Mouse (Mus musculus): ENCODE measurements around the gene Tmprss13. TPM values are rescaled to one million over a fixed set of nuclear protein-coding genes. Genes with fewer than 3 reads are reported as not detected.

Tmprss13 gene
- polyA plus RNA-seq, 1 experiment from 2014 or later: 0.16 TPM

Other genes with a start within 250 kb of the Tmprss13 start
- gene Jaml, start 239.9 kb upstream of the Tmprss13 start, polyA plus RNA-seq (2015; fragmentation: Nextera tagmentation; extraction: Ambion mirVana): 0.41 and 0.87 TPM in 2 replicates
- gene Scn2b, start 201.3 kb upstream of the Tmprss13 start, polyA plus RNA-seq (2015; fragmentation: Nextera tagmentation; extraction: Ambion mirVana): 1.3 and 2.3 TPM in 2 replicates
- 0.75 and 1.6 TPM in 2 replicates for gene Scn4b, start 180.7 kb upstream of the Tmprss13 start, polyA plus RNA-seq (2015; fragmentation: Nextera tagmentation; extraction: Ambion mirVana)
- gene BC049352, start 137.1 kb upstream of the Tmprss13 start, polyA plus RNA-seq (2015; fragmentation: Nextera tagmentation; extraction: Ambion mirVana): 0.13 TPM in 1 of 2 replicates, not detected in the other
- 0.79 and 1.4 TPM in 2 replicates for gene Tmprss4, start 115.0 kb upstream of the Tmprss13 start, polyA plus RNA-seq (2015; fragmentation: Nextera tagmentation; extraction: Ambion mirVana)
- gene Il10ra, start 50.0 kb upstream of the Tmprss13 start, polyA plus RNA-seq (2015; fragmentation: Nextera tagmentation; extraction: Ambion mirVana): 1.2 and 1.7 TPM in 2 replicates
- 34.9 and 37.2 TPM in 2 replicates for gene Fxyd6, start 51.1 kb downstream of the Tmprss13 start, polyA plus RNA-seq (2015; fragmentation: Nextera tagmentation; extraction: Ambion mirVana)
- 1.8 and 2.5 TPM in 2 replicates for gene Fxyd2, start 80.6 kb downstream of the Tmprss13 start, polyA plus RNA-seq (2015; fragmentation: Nextera tagmentation; extraction: Ambion mirVana)
- gene Dscaml1, start 107.5 kb downstream of the Tmprss13 start, polyA plus RNA-seq (2015; fragmentation: Nextera tagmentation; extraction: Ambion mirVana): 0.35 and 0.54 TPM in 2 replicates